Mouse (Mus musculus) kidney, adult 8-10 months (tissue): ENCODE data around the gene Cwc25.
"Not testable (repeated sequence)": the region's sequence is repeated elsewhere in the genome, so short reads cannot be mapped to it uniquely, and the experiment has no call there.

Experiments used
- DNase-seq, 2 experiments: peaks; one replicate each; pipeline ENCODE4 v3.0.0; 2022

The Cwc25 gene

GRCm38 (mm10) chr11:97800691-97801408, 34.5 kb upstream of the Cwc25 start:
- peak; percentile 91 to 92 for DNase-seq

- peak; percentile 76 to 78 for DNase-seq
Measured at GRCm38 (mm10) chr11:97799994-97800690, 33.8 kb upstream of the Cwc25 start.

- peak; percentile 84 to 85 for DNase-seq
Measured at GRCm38 (mm10) chr11:97799146-97799993, 33.0 kb upstream of the Cwc25 start.

GRCm38 (mm10) chr11:97798782-97799145, 32.4 kb upstream of the Cwc25 start, which contains the start of gene Lasp1:
Gene Lasp1, plus strand, starts transcription at chr11:97799000.
- DNase-seq: peak; percentile 87 to 88

- DNase-seq: no peak
Measured at GRCm38 (mm10) chr11:97798083-97798435, 31.7 kb upstream of the Cwc25 start.

GRCm38 (mm10) chr11:97797369-97798082, 31.2 kb upstream of the Cwc25 start:
- DNase-seq: no peak

- DNase-seq: peak in 1 of 2 experiments; percentile 73
Measured at GRCm38 (mm10) chr11:97796910-97797309, 30.6 kb upstream of the Cwc25 start.

GRCm38 (mm10) chr11:97793165-97793564, 26.8 kb upstream of the Cwc25 start:
- DNase-seq: peak in 1 of 2 experiments; percentile 44

GRCm38 (mm10) chr11:97790778-97791438, 24.6 kb upstream of the Cwc25 start:
- DNase-seq: not testable (repeated sequence)

- no peak for DNase-seq
Measured at GRCm38 (mm10) chr11:97789727-97790126, 23.4 kb upstream of the Cwc25 start.

- no peak for DNase-seq
Measured at GRCm38 (mm10) chr11:97787961-97788360, 21.6 kb upstream of the Cwc25 start.

- no peak for DNase-seq
Measured at GRCm38 (mm10) chr11:97782564-97782895, 16.2 kb upstream of the Cwc25 start.

- DNase-seq: peak; percentile 97 to 99
Measured at GRCm38 (mm10) chr11:97781832-97782563, 15.6 kb upstream of the Cwc25 start, which contains the start of gene Rpl23. Gene Rpl23, minus strand, starts transcription at chr11:97782437.

- DNase-seq: no peak
Measured at GRCm38 (mm10) chr11:97781478-97781831, 15.1 kb upstream of the Cwc25 start.

- no peak for DNase-seq
Measured at GRCm38 (mm10) chr11:97779968-97780701, 13.8 kb upstream of the Cwc25 start.

GRCm38 (mm10) chr11:97778918-97779317, 12.6 kb upstream of the Cwc25 start:
- no peak for DNase-seq

GRCm38 (mm10) chr11:97777129-97777529, 10.8 kb upstream of the Cwc25 start:
- peak in 1 of 2 experiments; percentile 23 for DNase-seq

GRCm38 (mm10) chr11:97776497-97777128, 10.3 kb upstream of the Cwc25 start:
- DNase-seq: no peak

- DNase-seq: no peak
Measured at GRCm38 (mm10) chr11:97775808-97776496, 9.6 kb upstream of the Cwc25 start, which contains the start of gene 1700001P01Rik. Gene 1700001P01Rik, minus strand, starts transcription at chr11:97775918.

- no peak for DNase-seq
Measured at GRCm38 (mm10) chr11:97775186-97775585, 8.8 kb upstream of the Cwc25 start.
